Mouse (Mus musculus) right cerebral cortex, postnatal 10 days (tissue): ENCODE data around the gene Emilin1.

Experiments used
- DNase-seq, 2 experiments: peaks; one replicate each; pipeline ENCODE4 v3.0.0; 2021; ENCODE audit warnings: low spot score in 2 of 2

The Emilin1 gene

DNA sequence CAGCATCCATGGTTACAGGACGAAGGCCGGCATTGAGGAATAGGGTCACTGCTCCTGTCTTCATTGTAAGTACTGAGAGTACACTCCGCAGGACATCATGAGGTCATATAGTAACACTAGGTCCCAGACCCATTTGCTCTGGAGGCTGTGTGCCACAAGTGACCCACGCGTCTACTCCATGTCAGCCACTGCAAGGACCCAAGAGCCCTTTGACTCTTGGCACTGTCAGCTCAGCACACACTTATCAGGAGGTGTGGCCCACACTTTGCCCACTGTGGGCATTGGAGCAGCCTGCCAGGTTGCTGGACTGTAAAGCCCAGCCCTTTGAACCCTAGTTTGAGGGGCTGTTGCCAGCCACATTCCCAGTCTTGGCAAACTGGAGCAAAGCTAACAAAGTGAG lies 12.0 kb downstream of the Emilin1 start:
- DNase-seq = no peak

GRCm38 (mm10) chr5:30926073-30926472 lies 12.9 kb downstream of the Emilin1 start:
- no peak for DNase-seq

GRCm38 (mm10) chr5:30927945-30928529 lies 14.8 kb downstream of the Emilin1 start:
- DNase-seq = peak in 1 of 2 experiments; percentile 75

- peak; percentile 86 to 89 for DNase-seq
Observed at GRCm38 (mm10) chr5:30930121-30930520, 16.9 kb downstream of the Emilin1 start.

DNA sequence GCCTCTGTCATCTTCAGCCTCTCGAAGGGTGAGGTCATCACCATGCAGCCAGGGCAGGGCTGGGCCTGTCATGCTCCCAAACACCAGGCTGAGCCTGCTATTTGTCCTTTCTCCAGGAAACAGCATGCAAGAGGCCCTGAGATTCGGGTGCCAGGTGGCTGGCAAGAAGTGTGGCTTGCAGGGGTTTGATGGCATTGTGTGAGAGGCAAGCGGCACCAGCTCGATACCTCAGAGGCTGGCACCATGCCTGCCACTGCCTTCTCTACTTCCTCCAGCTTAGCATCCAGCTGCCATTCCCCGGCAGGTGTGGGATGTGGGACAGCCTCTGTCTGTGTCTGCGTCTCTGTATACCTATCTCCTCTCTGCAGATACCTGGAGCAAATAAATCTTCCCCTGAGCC lies 17.6 kb downstream of the Emilin1 start:
- no peak for DNase-seq

DNA sequence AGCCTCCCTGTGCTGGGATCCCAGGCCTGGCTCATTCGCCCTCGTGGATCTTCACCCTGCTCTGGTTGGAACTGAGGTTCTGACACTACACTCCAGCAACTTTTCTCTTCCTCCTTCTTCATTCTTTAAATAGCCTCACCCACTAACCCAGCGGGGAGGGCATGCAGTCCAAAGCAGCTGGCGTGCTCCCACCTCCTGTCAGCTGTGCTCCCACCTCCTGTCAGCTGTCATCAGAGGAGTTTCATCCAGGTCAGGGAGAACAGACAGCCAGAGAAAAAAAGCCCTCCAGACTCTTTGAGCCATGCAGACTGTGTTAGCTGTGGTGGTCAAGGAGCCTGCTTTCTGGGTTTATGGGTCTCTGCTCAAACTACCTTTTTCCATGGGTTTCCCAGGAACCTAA lies 18.2 kb downstream of the Emilin1 start:
- DNase-seq = no peak

GRCm38 (mm10) chr5:30933705-30934104 lies 20.5 kb downstream of the Emilin1 start:
- no peak for DNase-seq

- DNase-seq = peak in 1 of 2 experiments; percentile 75
Observed at GRCm38 (mm10) chr5:30934725-30935461, 21.7 kb downstream of the Emilin1 start.

GRCm38 (mm10) chr5:30943004-30943403 lies 29.8 kb downstream of the Emilin1 start:
- DNase-seq = no peak

DNA sequence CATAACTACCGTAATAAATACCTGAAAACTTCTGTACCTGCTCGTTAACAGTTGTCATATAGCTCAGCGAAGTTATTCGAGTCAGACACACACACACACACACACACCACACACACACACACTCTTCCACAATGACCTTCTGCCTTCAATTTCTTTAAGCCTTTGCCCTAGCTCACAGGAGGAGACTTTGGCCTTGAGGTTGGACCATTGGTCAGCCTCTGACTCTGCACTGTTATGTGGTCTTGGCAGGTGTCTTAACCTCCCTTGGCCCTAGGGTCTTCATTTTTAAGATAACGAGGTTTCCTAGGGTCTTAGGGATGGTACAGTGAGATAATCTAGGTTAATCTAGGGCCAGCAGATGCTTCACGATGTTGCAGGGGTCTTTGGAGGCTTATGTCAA lies 31.1 kb downstream of the Emilin1 start:
- no peak for DNase-seq

GRCm38 (mm10) chr5:30944956-30945781 lies 32.0 kb downstream of the Emilin1 start, which contains the start of gene Cgref1:
Gene Cgref1 (minus strand): TSS chr5:30945591.
- DNase-seq = peak; percentile 83 to 88

DNA sequence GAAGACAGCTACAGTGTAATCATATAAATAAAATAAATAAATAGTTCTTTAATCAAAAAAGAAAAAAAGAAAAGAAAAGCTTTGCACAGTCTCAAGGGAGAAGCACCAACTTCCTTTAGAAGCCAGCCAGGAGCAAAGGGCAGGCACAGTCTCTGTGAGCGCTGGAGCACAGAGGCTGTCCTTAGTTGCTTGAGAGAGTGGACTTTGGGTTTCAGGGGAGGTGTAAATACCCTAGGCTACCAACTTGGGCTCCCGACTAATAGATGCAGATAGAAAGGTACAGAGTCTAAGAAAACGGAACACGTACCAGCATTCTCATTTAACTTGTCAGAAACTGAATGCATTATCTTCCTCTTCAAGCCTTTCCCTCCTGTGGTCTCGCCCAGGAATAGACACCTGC lies 35.4 kb downstream of the Emilin1 start:
- no peak for DNase-seq

DNA sequence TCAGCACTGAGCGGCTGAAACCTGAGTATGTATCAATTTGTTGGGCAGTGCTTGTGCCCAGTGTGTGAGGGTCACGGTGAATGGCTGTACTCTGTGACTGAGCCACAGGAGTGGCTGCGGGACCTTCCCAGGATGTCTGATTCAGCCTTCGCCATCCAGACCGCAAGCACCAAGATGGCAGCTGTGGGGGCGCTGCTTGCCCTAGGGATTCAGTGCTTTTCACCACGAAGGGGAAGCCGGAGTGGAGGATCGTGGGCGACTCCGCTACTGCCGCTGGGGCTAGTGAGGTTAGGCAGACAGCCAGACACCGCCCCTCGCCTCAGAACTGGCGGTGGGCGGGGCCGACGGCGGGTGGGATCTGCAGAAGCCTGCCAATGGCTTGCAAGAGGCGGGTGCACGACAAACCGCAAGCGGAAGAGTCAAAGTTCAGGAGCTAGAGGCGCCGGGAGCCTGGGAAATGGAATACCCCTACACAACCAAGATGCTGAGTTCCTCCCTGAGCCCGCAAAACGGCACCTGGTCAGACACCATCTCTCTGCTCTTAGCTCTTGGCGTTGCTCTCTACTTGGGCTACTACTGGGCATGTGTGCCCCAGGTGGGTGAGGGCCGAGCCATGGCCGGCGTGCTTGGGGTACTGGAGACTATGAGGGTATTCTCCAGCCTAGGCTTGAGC lies 36.6 kb downstream of the Emilin1 start:
- peak; percentile 97 for DNase-seq

GRCm38 (mm10) chr5:30950451-30950850 lies 37.2 kb downstream of the Emilin1 start:
- peak in 1 of 2 experiments; percentile 69 for DNase-seq

- DNase-seq = no peak
Observed at GRCm38 (mm10) chr5:30950922-30951321, 37.7 kb downstream of the Emilin1 start.

DNA sequence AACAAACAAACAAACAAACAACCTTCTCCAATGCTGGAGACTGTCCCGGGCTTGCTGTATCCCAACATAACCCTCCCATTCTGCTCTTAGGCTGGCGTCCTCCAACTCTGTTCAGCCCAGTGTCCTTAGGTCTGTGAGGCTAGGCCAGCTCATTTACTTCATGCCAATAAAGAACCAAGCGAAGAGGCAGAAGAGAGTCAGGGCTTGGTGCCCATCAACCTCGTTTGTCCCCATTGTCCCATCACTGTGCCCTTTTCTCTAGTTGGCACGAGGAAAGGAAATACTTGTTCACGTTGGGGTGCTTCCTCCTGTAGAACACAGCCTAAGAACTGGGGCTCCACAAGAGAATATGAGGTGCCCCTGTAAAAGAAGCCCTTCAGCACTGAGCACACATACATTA lies 38.5 kb downstream of the Emilin1 start:
- no peak for DNase-seq

- DNase-seq = no peak
Observed at GRCm38 (mm10) chr5:30952551-30952950, 39.3 kb downstream of the Emilin1 start.

DNA sequence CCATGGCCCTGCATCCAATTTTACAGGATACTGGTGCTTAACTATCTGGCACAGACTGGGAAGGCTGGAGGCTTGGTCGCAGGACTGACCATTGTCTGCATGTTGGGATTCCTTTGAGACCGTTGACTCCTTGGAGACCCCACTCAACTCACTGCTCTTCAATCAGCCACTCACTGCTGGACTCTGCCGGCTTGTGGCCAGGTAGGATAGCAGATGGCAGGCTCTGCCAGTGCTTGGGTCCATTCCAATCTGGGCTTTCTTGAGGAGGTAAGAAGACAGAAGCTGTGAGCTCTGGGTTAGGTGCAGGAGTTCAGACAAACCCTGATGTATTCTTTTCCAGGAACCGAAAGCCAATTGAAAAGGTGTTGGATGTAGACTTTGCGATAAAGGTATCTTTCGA lies 40.9 kb downstream of the Emilin1 start:
- no peak for DNase-seq

GRCm38 (mm10) chr5:30954556-30954955 lies 41.4 kb downstream of the Emilin1 start:
- no peak for DNase-seq

GRCm38 (mm10) chr5:30955751-30956150 lies 42.5 kb downstream of the Emilin1 start:
- no peak for DNase-seq

- no peak for DNase-seq
Observed at GRCm38 (mm10) chr5:30957891-30958290, 44.7 kb downstream of the Emilin1 start.
